In the genomic region with DNA sequence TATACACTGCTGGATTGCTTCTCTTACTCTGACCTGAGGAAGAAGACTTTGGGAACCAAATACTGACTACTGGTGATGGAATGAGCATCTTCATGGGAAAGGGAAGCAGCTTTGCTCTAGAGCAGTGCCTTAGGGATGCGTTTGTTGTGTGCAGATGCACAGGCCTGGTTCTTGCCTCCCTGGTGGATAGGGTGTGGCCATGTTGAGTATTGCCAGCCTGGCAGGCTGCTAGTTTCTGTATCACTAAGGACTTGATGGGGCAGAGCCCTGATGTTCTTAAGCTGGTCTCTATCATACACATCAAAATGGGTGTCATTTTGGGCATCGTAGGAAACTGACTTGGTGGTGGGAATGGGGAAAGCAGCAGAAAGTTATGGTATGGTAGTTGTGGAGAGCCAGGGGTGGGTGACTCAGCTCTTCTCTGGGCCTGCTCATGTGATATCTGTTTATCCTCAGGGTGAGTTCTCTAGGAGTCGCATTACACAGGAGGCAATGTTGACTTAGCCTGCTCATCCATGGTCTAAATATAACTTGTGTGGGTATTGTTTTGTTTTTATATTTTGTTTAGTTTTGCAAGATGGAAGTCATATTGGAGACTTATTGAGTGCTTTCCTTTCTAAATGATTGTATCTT, we compare ENCODE assay signal across 16 mouse cellular contexts.
DNase-seq lines count a peak whose midpoint lies in the region; ATAC-seq and TF ChIP-seq lines count a peak whose summit lies in the region.
"Had no signal": no experiment of that assay in that cellular context is flagged by ENCODE, and none has a peak within 500 bp of the region (broad histone marks: within the 10 kb centered on the region; RNA-seq: fewer than 3 reads in every experiment).

No protein-coding gene starts in this region.

- H3K79me2 ChIP-seq in C2C12 (ENCODE audit: control insufficient read depth, insufficient read depth) = peaks cover 60% of the 10 kb centered on the region

- H3ac ChIP-seq in C2C12 (ENCODE audit: control insufficient read depth, insufficient read length, low read depth) = no peak overlapping the region

- no peak overlapping the region for H3K4me2 ChIP-seq in liver, postnatal 0 days (ENCODE audit: low read depth, low read length)
- H3K4me2 ChIP-seq in forebrain, embryonic 16.5 days (ENCODE audit: low read length) = no peak overlapping the region
- H3K4me2 ChIP-seq: limb, embryonic 13.5 days had no signal

- peak; percentile 88 for DNase-seq in 3T3-L1 (ENCODE audit: low read depth, low spot score)
- DNase-seq in liver, postnatal 0 days = no peak
- no peak for DNase-seq in right cerebral cortex, postnatal 4 days
- DNase-seq in adrenal gland, adult 18-20 months (ENCODE audit: low spot score in 2 of 2) = no peak
- DNase-seq: cerebellum, adult 8-10 months; heart, postnatal 10 days; kidney, postnatal 10 days; midbrain, embryonic 14.5 days; right cerebral cortex, postnatal 14 days; thymus, adult 2 months had no signal

- peaks cover 11% of the 10 kb centered on the region for H3K36me3 ChIP-seq in C2C12 (ENCODE audit: control insufficient read depth, insufficient read depth)
- H3K36me3 ChIP-seq in liver, postnatal 0 days (replicated peaks; ENCODE audit: insufficient read depth, low read length) = peaks cover 9% of the 10 kb centered on the region
- no peaks in the 10 kb centered on the region for H3K36me3 ChIP-seq in forebrain, embryonic 16.5 days (ENCODE audit: control insufficient read depth, insufficient read depth)

- H3K27ac ChIP-seq in liver, postnatal 0 days (ENCODE audit: low read depth) = no peak overlapping the region
- H3K27ac ChIP-seq in forebrain, embryonic 16.5 days (ENCODE audit: low read length) = no peak overlapping the region
- H3K27ac ChIP-seq: limb, embryonic 13.5 days had no signal

- peaks cover 29% of the 10 kb centered on the region for H3K79me3 ChIP-seq in C2C12 (ENCODE audit: low read depth)

- no peak for TF ChIP-seq CTCF in C2C12 (IDR thresholded peaks at IDR 0.05; ENCODE audit: control insufficient read depth, insufficient read depth, insufficient read length)
- TF ChIP-seq CTCF in liver, postnatal 0 days (IDR thresholded peaks at IDR 0.05; ENCODE audit: low read depth) = no peak

- no peak overlapping the region for H3K9ac ChIP-seq in liver, postnatal 0 days (replicated peaks)
- H3K9ac ChIP-seq in forebrain, embryonic 16.5 days (replicated peaks; ENCODE audit: low read depth, low read length) = no peak overlapping the region
- H3K9ac ChIP-seq: limb, embryonic 13.5 days had no signal

- no peaks in the 10 kb centered on the region for H3K9me3 ChIP-seq in liver, postnatal 0 days (ENCODE audit: low read length)
- H3K9me3 ChIP-seq in forebrain, embryonic 16.5 days (ENCODE audit: control insufficient read depth, low read length) = no peaks in the 10 kb centered on the region
- H3K9me3 ChIP-seq: limb, embryonic 13.5 days had no signal

- WGBS in liver, postnatal 0 days (ENCODE audit: insufficient replicate concordance) = 63% methylated on average over 3 of the region's 3 CpGs
- 93% methylated on average over 3 of the region's 3 CpGs for WGBS in forebrain, embryonic 16.5 days

- ATAC-seq in erythroblast, adult 5-6 weeks (replicated peaks; ENCODE audit: low FRiP score, poor library complexity, severe bottlenecking) = peak; percentile 83
- peak; percentile 59; the same call in 1 of the 2 replicates for ATAC-seq in liver, postnatal 0 days
- no peak for ATAC-seq in forebrain, embryonic 16.5 days
- ATAC-seq: hindbrain, embryonic 16.5 days had no signal

- TF ChIP-seq EP300 in liver, postnatal 0 days (IDR thresholded peaks at IDR 0.05; ENCODE audit: low read depth) = no peak

- H3K4me1 ChIP-seq in liver, postnatal 0 days (ENCODE audit: insufficient read depth) = peaks cover 5% of the 10 kb centered on the region
- peaks cover 6% of the 10 kb centered on the region for H3K4me1 ChIP-seq in forebrain, embryonic 16.5 days (replicated peaks; ENCODE audit: control insufficient read depth, insufficient read depth, low read length)

- H3K27me3 ChIP-seq in C2C12 (ENCODE audit: control insufficient read depth, insufficient read depth, insufficient read length) = no peaks in the 10 kb centered on the region
- no peaks in the 10 kb centered on the region for H3K27me3 ChIP-seq in liver, postnatal 0 days (ENCODE audit: insufficient read depth, low read length)
- no peaks in the 10 kb centered on the region for H3K27me3 ChIP-seq in forebrain, embryonic 16.5 days (replicated peaks; ENCODE audit: control insufficient read depth, insufficient read depth, low read length)
- H3K27me3 ChIP-seq: limb, embryonic 13.5 days had no signal

- no peak overlapping the region for H3K4me3 ChIP-seq in C2C12 (ENCODE audit: insufficient read depth, poor library complexity, severe bottlenecking)
- H3K4me3 ChIP-seq in liver, postnatal 0 days (ENCODE audit: low read depth, low read length) = no peak overlapping the region
- H3K4me3 ChIP-seq in forebrain, embryonic 16.5 days (replicated peaks; ENCODE audit: low read length) = no peak overlapping the region
- H3K4me3 ChIP-seq: erythroblast, embryonic 14.5 days; limb, embryonic 13.5 days had no signal

TF ChIP-seq in C2C12, 6 proteins besides CTCF, POLR2A, EP300 and RAD21:
- peak; percentile 77 for TF ChIP-seq USF1 (IDR thresholded peaks at IDR 0.05; ENCODE audit: low read depth)
- TF ChIP-seq MYOD1 (IDR thresholded peaks at IDR 0.05; ENCODE audit: control insufficient read depth, insufficient read length, low read depth) = no peak
- TF ChIP-seq MAX (IDR thresholded peaks at IDR 0.05) = no peak
- TF ChIP-seq FOSL1 (IDR thresholded peaks at IDR 0.05; ENCODE audit: insufficient read depth, low read length, poor library complexity, severe bottlenecking) = no peak
- no peak for TF ChIP-seq MYOG (IDR thresholded peaks at IDR 0.05; ENCODE audit: control insufficient read depth, extremely low read depth, insufficient read length)
